Mouse (Mus musculus) liver, adult (tissue): ENCODE measurements around the gene Fam214a.
A peak's percentile ranks its signal among the peaks of the same experiment; 100 is the strongest.

Experiments
- GATA4 ChIP-seq: IDR thresholded peaks from 2 replicates; pipeline ENCODE4 v1.6.1; 2014; ENCODE audit warnings: mild to moderate bottlenecking, low read length; ENCODE audit not compliant: insufficient replicate concordance

Gene Fam214a

GRCm38 (mm10) chr9:74952756-74953247 lies at the start of gene Fam214a:
Gene Fam214a, plus strand, starts transcription at chr9:74952884.
- TF ChIP-seq GATA4, result peak; percentile 7; the same call in 1 of the 2 replicates

DNA sequence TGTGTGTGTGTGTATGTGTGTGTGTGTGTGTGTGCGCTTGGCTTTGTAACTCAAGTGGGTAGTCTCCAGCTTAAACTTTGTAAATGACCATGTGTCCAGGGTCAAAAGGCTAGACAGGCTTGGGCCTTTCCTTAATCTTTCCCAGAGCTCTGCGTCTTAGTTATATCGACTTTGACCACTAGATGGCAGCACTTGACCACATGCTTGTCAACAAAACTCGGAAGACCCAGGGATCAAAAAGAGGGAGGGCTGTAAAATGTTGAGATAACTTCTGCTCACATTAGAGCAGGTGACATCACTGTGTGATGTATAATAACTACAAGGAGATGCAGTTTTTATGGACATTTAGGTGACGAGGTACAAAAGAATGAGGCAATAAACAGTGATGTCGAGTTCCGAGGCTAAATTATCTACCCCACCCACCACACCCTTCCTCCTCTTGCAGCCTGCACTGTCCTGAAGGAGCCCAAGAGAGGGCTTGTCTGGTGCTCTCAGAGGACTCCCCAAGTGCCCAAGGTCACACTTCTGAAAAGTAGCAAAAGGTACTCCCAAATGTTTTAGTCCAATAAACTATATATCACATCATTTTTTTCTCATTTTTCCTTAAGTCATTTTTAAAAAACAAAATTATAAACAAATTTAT lies 47.7 kb upstream of the Fam214a start:
- TF ChIP-seq GATA4, result no peak

- TF ChIP-seq GATA4, result no peak
These were observed 45.7 kb upstream of the Fam214a start for GRCm38 (mm10) chr9:74906951-74907350.

DNA sequence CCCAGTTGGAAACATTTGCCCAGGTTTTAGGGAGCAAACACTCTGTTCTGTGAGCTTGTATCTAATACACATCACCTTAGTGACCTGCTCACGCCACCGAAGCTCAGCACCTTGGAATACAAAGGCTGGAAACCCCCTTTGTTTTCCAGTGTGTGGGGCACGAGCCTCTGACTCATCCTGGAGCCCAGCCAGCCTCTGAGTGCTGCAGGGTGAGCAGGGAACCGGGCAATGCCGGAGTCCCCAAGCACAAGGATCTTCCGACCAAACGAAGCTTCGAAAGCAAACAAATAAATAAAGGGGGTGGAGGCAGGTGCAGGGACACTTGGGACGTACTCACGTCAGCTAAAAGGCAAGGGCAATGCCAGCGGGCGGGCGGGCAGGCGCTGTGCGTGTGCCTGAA lies 43.4 kb upstream of the Fam214a start:
- no peak for TF ChIP-seq GATA4

- no peak for TF ChIP-seq GATA4
These were observed 42.4 kb upstream of the Fam214a start for GRCm38 (mm10) chr9:74910226-74910759.

DNA sequence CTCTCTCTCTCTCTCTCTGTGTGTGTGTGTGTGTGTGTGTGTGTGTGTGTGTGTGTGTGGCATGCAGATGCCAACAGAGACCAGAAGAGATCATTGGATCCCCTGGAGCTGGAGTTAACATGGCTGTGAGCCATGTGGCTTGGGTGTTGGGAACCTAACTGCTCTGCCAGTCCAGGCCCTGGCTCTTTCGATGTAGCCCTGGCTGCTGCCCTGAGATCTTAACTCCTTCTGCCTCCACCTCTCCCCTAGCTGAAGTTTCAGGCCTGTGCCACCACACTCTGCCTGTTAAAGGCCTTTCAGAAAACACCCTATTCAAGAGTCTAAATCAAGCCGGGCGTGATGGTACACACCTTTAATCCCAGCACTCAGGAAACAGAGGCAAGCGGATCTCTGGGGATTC lies 41.3 kb upstream of the Fam214a start:
- TF ChIP-seq GATA4, result peak; percentile 27; the same call in 1 of the 2 replicates

DNA sequence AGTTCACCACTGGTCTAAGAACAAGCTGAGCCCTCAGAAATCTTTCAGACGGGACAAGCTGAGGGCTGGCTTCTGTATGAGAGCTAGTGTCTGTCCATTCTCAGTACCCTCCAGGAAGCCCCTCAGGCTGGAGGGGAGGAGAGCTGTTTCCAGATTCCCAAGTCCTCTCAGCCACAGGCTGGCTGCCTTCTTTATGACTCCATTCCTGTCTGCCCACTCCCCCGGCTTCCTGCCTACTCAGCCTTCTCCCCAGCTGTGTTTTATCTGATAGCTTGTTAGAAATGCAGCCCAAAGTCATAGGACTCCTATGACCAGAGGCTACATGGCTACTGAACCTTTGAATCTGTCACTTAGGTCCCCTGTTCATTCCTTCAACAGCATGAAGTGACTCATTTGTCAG lies 40.8 kb upstream of the Fam214a start:
- no peak for TF ChIP-seq GATA4

- TF ChIP-seq GATA4, result no peak
These were observed 39.9 kb upstream of the Fam214a start for GRCm38 (mm10) chr9:74912619-74913376.

GRCm38 (mm10) chr9:74915611-74916010 lies 37.1 kb upstream of the Fam214a start:
- no peak for TF ChIP-seq GATA4

- no peak for TF ChIP-seq GATA4
These were observed 32.2 kb upstream of the Fam214a start for GRCm38 (mm10) chr9:74920450-74920849.

- no peak; the same call in 1 of the 2 replicates for TF ChIP-seq GATA4
These were observed 31.3 kb upstream of the Fam214a start for GRCm38 (mm10) chr9:74921422-74921821.

DNA sequence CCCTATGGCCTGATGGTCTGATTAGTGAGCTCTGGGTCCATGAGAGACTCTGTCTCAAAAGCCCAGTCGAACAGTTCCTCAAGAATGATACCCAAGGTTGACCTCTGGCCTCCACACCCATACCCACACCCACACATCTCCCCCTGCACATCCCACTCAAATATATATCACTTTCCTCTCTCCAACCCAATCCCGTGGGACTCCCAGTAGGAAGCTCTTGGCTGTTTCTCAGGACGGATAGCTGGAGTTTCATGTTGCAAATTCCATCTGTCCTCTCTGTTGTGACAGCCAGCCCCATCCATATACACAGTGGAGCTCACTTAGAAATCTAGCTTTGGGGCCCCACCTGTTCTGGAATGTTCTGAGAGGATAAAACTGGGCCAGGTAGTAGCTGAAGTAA lies 29.8 kb upstream of the Fam214a start:
- TF ChIP-seq GATA4, result no peak

DNA sequence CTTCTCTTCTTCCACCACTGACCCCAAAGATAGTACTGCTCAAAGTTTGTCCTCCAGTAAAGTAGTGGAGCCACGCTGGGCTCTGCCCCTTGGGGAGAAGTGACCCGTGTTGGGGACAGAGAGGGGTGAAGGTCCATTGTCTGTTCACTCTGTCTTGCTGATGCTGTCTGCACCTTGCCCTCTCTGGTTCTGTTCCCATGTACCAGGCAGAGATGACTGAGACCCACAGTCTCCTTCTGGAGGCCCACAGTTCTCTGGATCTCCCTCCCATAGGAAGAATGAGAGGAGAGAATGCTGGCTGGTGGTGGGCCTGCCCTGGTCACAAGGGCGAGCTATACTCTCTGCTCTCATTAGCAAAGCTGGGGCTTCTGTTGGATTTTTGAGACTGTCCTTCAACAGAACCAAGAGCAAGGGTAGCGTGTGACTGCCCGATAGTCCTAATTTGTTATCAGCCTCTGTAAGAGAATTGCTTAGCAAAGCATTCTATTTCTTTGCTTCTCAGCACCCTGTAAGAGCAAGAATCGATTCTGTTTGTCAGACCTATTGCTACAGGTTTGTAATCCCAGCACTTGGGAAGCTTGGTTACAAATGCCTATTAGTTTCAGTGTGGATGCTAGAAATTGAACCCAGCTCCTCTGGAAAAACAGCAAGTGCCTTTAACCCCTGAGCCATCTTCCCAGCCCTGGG lies 29.2 kb upstream of the Fam214a start:
- peak; percentile 52; the same call in 1 of the 2 replicates for TF ChIP-seq GATA4

DNA sequence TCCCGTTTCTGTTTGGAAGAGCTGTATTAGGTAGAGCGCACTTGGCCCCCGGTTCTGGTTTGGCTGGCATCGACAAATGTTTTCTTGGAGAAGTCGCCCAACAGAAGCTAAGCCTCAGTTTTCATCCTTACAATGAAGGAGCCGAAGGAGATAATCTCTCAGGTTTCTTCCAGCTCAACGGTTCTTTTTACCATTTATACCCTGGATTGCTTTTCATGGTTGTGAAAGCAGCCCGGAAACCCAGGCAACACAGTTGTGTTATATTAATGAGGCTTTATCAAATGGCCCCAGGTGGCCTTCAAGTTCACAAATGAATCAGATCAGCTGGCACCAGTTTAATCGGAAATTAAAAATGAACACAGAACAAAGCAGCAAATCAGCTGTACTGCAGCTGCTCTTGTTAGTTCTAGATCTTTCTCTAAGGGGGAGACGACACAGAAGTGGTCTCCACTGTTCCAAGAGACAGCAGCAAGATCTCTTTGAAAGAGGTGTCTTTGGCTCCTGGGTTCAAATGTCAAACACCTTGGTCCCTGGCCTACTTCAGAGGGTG lies 27.4 kb upstream of the Fam214a start:
- TF ChIP-seq GATA4, result no peak

GRCm38 (mm10) chr9:74929981-74930423 lies 22.7 kb upstream of the Fam214a start:
- peak; percentile 60; the same call in 1 of the 2 replicates for TF ChIP-seq GATA4

DNA sequence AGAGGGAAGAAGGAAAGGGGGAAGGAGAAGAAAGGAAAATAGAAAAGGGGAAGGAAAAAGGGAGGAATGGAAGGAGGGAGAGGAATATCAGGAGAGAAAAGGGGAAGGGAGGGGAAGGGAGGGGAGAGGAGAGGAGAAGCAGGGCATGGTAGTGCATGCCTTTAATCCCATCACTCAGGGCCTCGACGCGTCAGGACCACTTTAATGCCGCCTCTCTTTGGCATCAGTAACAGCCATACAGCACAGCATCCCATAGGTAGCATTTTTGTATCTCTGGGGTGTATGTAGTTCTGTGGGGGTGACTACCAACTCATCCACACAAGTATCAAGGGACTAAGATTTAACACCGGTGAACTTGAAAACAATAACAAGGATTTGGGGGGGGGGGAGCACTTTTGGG lies 22.0 kb upstream of the Fam214a start:
- no peak for TF ChIP-seq GATA4

DNA sequence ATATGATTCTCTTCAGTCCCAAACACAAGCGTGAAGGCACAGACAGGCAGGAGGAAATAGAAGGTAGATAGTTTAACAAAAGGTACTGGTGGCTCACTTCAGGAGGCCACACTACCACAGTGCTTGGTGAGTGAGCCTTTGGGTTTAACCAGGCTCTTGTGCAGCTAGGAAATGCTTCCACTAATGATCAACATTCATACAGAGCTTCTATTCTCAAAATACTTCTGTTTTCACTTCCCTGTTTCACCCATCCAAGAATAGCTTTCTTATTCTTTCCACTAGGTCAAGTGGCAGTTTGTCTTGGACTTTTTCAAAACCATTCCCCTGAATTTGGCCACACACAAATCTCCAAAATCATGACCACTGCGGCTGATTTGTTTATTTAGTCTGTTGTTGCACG lies 17.4 kb upstream of the Fam214a start:
- no peak for TF ChIP-seq GATA4
